Mouse (Mus musculus) CH12.LX (cell line): ENCODE measurements around the gene Rex2. TPM values are rescaled to one million over a fixed set of nuclear protein-coding genes. Genes with fewer than 3 reads are reported as not detected.

Experiments
- polyA plus RNA-seq: library from polyadenylated mRNA; unstranded; fragments of >175 nt; gene quantifications from 2 replicates; pipeline ENCODE4 v1.2.1, GENCODE M21; 2012; ENCODE audit warnings: low read depth; ENCODE audit not compliant: insufficient read length
- total RNA-seq, 2 experiments: library from RNA; depleted of rRNA; stranded (reverse); fragments of 300-350 nt in 1 of 2; fragments of >200 nt in 1 of 2; gene quantifications; 2 replicates each; pipeline ENCODE4 v1.2.3; 2012 to 2014

The Rex2 gene
- total and polyA plus RNA-seq, 3 experiments, result not detected

Other genes starting within 250 kb of the Rex2 start
- not detected in 2 replicates for gene Gm21411, start 112.3 kb upstream of the Rex2 start, total RNA-seq (2012; rRNA removed)
- not detected in 2 replicates for gene Gm21411, start 112.3 kb upstream of the Rex2 start, total RNA-seq (2014; rRNA removed)
- gene Gm21411, start 112.3 kb upstream of the Rex2 start, polyA plus RNA-seq, result 0.57 and 1.0 TPM in 2 replicates
- not detected in 2 replicates for gene Zfp989, start 49.9 kb upstream of the Rex2 start, total RNA-seq (2012; rRNA removed)
- not detected in 2 replicates for gene Zfp989, start 49.9 kb upstream of the Rex2 start, total RNA-seq (2014; rRNA removed)
- gene Zfp989, start 49.9 kb upstream of the Rex2 start, polyA plus RNA-seq, result not detected in 2 replicates
- gene Zfp991, start 110.2 kb downstream of the Rex2 start, total RNA-seq (2012; rRNA removed), result 1.4 and 2.0 TPM in 2 replicates
- gene Zfp991, start 110.2 kb downstream of the Rex2 start, total RNA-seq (2014; rRNA removed), result 2.6 and 5.0 TPM in 2 replicates
- 3.8 and 3.9 TPM in 2 replicates for gene Zfp991, start 110.2 kb downstream of the Rex2 start, polyA plus RNA-seq